Mouse (Mus musculus): ENCODE results near the gene Bckdhb. TPM values are rescaled to one million over a fixed set of nuclear protein-coding genes. Genes with fewer than 3 reads are reported as not detected.

The Bckdhb gene
- total and polyA plus RNA-seq, 3 experiments = 13.2 to 27.6 (median 24.2) TPM

DNA sequence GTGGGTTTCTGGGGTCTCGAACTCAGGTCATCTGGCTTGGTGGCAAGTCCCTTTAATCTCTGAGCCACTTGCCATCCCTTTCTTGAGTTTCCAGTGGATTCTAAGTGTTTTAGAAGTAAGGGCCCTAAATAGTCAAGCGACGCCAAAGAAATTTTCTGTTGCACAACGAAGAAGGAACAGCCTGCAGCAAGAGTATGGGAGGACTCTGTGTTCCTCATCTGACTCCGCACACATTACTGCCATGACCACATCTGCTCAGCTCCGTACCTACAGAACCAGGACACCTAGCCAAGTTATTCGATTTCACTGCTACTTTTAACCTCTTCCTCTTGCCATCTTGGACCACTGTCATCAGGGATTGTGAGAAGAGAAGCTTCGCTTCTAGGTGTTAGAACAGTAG lies 168.0 kb downstream of the Bckdhb start:
- ATAC-seq (ENCODE audit: extremely low read depth, insufficient number of reproducible peaks, low FRiP score, poor library complexity, severe bottlenecking) = no peak
- Histone ChIP-seq H3K9me3 (replicated peaks) (no peaks in the 10 kb centered on the region), H3K4me1 (ENCODE audit: insufficient read depth, low read depth, low read length) (peaks cover 20% of the 10 kb centered on the region), H3K27me3 (ENCODE audit: insufficient read depth, low read length) (no peaks in the 10 kb centered on the region), H3K36me3 (replicated peaks) (no peaks in the 10 kb centered on the region), H3K4me3 (ENCODE audit: low read depth, low read length) (no peak overlapping the region)
- TF ChIP-seq POLR2AphosphoS5 (IDR thresholded peaks at IDR 0.05; ENCODE audit: insufficient replicate concordance, low read depth, low read length) = no peak
- no peak for TF ChIP-seq GATA2 (IDR thresholded peaks at IDR 0.05; ENCODE audit: borderline replicate concordance, low read depth, low read length)
- no peak for TF ChIP-seq CTCF (IDR thresholded peaks at IDR 0.05; ENCODE audit: low read depth, low read length)
- TF ChIP-seq GATA1 (IDR thresholded peaks at IDR 0.05; ENCODE audit: borderline replicate concordance, low read length) = no peak
- no peak for TF ChIP-seq TAL1 (conservative IDR thresholded peaks at IDR 0.05; ENCODE audit: low read depth, low read length)
- DNase-seq (ENCODE audit: low spot score) = no peak

GRCm38 (mm10) chr9:84094111-84094510 lies 169.2 kb downstream of the Bckdhb start:
- Histone ChIP-seq H3K4me3 (ENCODE audit: low read depth, low read length) (no peak overlapping the region), H3K9me3 (replicated peaks) (no peaks in the 10 kb centered on the region), H3K4me1 (ENCODE audit: insufficient read depth, low read depth, low read length) (peaks cover 20% of the 10 kb centered on the region), H3K36me3 (replicated peaks) (no peaks in the 10 kb centered on the region), H3K27me3 (ENCODE audit: insufficient read depth, low read length) (no peaks in the 10 kb centered on the region)
- DNase-seq (ENCODE audit: low spot score) = no peak
- no peak for ATAC-seq (ENCODE audit: extremely low read depth, insufficient number of reproducible peaks, low FRiP score, poor library complexity, severe bottlenecking)
- TF ChIP-seq CTCF (IDR thresholded peaks at IDR 0.05; ENCODE audit: low read depth, low read length) (no peak), TAL1 (conservative IDR thresholded peaks at IDR 0.05; ENCODE audit: low read depth, low read length) (no peak), GATA1 (IDR thresholded peaks at IDR 0.05; ENCODE audit: borderline replicate concordance, low read length) (no peak)

- TF ChIP-seq GATA2 (IDR thresholded peaks at IDR 0.05; ENCODE audit: borderline replicate concordance, low read depth, low read length) (no peak), GATA1 (IDR thresholded peaks at IDR 0.05; ENCODE audit: borderline replicate concordance, low read length) (no peak), TAL1 (conservative IDR thresholded peaks at IDR 0.05; ENCODE audit: low read depth, low read length) (no peak), POLR2AphosphoS5 (IDR thresholded peaks at IDR 0.05; ENCODE audit: insufficient replicate concordance, low read depth, low read length) (no peak)
- DNase-seq (ENCODE audit: low spot score) (no peak), ATAC-seq (ENCODE audit: extremely low read depth, insufficient number of reproducible peaks, low FRiP score, poor library complexity, severe bottlenecking) (no peak)
- Histone ChIP-seq H3K36me3 (replicated peaks) (no peaks in the 10 kb centered on the region), H3K4me3 (ENCODE audit: low read depth, low read length) (no peak overlapping the region), H3K9me3 (replicated peaks) (no peaks in the 10 kb centered on the region), H3K4me1 (ENCODE audit: insufficient read depth, low read depth, low read length) (peaks cover 8% of the 10 kb centered on the region), H3K27me3 (ENCODE audit: insufficient read depth, low read length) (no peaks in the 10 kb centered on the region)
These were observed 171.6 kb downstream of the Bckdhb start for GRCm38 (mm10) chr9:84096484-84097015.

DNA sequence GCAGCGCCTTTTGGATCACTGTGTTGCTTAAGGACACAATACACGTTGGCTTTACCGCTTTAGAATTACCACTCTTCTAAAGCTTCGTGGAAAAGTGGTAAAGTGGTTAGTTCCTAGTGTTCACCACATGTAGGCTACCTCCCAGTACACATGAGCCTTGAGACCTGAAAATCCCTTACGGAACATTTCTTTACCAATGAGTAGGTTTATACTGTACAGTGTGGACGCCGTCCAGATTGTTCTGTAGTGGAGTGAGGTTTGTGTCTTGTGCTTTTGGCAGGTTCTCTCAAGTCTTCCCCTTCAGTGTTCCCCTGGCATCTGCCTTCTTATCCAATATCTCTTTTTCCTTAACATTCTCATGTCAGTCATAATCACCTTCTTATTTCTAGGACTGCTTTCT lies 178.4 kb downstream of the Bckdhb start:
- DNase-seq (ENCODE audit: low spot score) (no peak), ATAC-seq (ENCODE audit: extremely low read depth, insufficient number of reproducible peaks, low FRiP score, poor library complexity, severe bottlenecking) (no peak)
- no peaks in the 10 kb centered on the region for H3K9me3 ChIP-seq (replicated peaks)
- H3K4me3 ChIP-seq (ENCODE audit: low read depth, low read length) = no peak overlapping the region
- H3K27me3 ChIP-seq (ENCODE audit: insufficient read depth, low read length) = no peaks in the 10 kb centered on the region
- TF ChIP-seq GATA1 (IDR thresholded peaks at IDR 0.05; ENCODE audit: borderline replicate concordance, low read length) = no peak
- TF ChIP-seq POLR2AphosphoS5 (IDR thresholded peaks at IDR 0.05; ENCODE audit: insufficient replicate concordance, low read depth, low read length) = no peak
- TF ChIP-seq TAL1 (conservative IDR thresholded peaks at IDR 0.05; ENCODE audit: low read depth, low read length) = no peak
- no peak for TF ChIP-seq GATA2 (IDR thresholded peaks at IDR 0.05; ENCODE audit: borderline replicate concordance, low read depth, low read length)
- TF ChIP-seq CTCF (IDR thresholded peaks at IDR 0.05; ENCODE audit: low read depth, low read length) = no peak
- H3K4me1 ChIP-seq (ENCODE audit: insufficient read depth, low read depth, low read length) = peaks cover 24% of the 10 kb centered on the region
- H3K36me3 ChIP-seq (replicated peaks) = no peaks in the 10 kb centered on the region

DNA sequence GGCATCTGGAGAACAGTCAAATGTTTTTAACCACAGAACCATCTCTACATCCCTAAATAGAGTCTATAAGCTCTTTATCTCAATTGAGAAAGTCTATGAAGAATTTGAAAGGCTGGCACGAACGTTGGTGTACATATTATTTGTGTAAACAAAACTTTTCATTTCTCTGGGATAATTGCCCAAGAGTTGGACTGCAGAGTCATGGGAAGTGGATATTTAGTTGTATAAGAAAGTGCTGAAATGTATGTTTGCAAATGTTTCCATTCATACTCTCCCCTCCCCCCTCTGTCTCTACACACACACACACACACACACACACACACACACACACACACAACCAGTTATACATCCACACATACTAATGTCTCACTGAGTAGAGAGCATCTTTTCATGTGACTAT lies 181.5 kb downstream of the Bckdhb start:
- DNase-seq (ENCODE audit: low spot score) (no peak), ATAC-seq (ENCODE audit: extremely low read depth, insufficient number of reproducible peaks, low FRiP score, poor library complexity, severe bottlenecking) (no peak)
- no peaks in the 10 kb centered on the region for H3K36me3 ChIP-seq (replicated peaks)
- TF ChIP-seq GATA2 (IDR thresholded peaks at IDR 0.05; ENCODE audit: borderline replicate concordance, low read depth, low read length) (no peak), CTCF (IDR thresholded peaks at IDR 0.05; ENCODE audit: low read depth, low read length) (no peak), TAL1 (conservative IDR thresholded peaks at IDR 0.05; ENCODE audit: low read depth, low read length) (no peak), GATA1 (IDR thresholded peaks at IDR 0.05; ENCODE audit: borderline replicate concordance, low read length) (no peak), POLR2AphosphoS5 (IDR thresholded peaks at IDR 0.05; ENCODE audit: insufficient replicate concordance, low read depth, low read length) (no peak)
- peaks cover 48% of the 10 kb centered on the region for H3K4me1 ChIP-seq (ENCODE audit: insufficient read depth, low read depth, low read length)
- no peak overlapping the region for H3K4me3 ChIP-seq (ENCODE audit: low read depth, low read length)
- H3K27me3 ChIP-seq (ENCODE audit: insufficient read depth, low read length) = no peaks in the 10 kb centered on the region
- H3K9me3 ChIP-seq (replicated peaks) = no peaks in the 10 kb centered on the region

DNA sequence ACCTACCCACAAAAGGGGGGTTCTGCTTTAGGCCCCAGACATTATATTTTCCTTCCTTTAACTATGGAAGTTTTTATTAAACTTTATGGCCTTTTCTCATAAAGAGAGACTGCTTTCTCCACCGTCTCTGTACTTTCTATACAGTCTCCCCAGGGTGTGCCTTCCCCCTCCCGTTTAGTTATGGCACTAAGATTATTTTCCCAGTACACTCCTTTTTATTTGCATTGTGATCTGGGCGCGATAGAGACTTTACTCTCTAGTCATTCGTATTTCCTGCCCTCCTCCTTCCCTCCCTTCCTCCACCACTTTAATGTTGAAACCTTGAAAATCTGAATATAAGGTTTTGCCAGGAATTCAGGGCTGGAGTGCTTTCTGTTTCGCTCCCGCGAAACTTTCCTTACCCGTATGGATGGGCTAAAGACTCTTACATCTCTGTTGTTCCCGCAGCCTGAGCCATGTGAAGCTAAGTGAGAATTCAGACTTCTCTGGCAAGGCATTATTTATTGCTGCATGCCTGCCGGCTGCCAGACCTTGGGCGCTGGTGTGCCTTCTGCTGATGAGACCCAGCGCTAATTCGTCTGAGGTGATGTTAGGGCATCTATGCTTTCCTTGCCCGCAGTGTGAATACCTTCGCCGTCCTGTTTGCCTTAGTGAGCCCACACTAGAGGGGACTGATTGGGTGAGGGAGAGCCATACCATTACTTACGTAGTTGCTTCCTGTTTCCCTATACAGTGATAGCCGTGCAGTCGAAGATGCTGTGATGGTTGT lies 182.3 kb downstream of the Bckdhb start:
- Histone ChIP-seq H3K4me1 (ENCODE audit: insufficient read depth, low read depth, low read length) (peaks cover 56% of the 10 kb centered on the region), H3K4me3 (ENCODE audit: low read depth, low read length) (no peak overlapping the region), H3K27me3 (ENCODE audit: insufficient read depth, low read length) (no peaks in the 10 kb centered on the region), H3K9me3 (replicated peaks) (no peaks in the 10 kb centered on the region), H3K36me3 (replicated peaks) (no peaks in the 10 kb centered on the region)
- TF ChIP-seq GATA2 (IDR thresholded peaks at IDR 0.05; ENCODE audit: borderline replicate concordance, low read depth, low read length) (no peak), TAL1 (conservative IDR thresholded peaks at IDR 0.05; ENCODE audit: low read depth, low read length) (no peak), CTCF (IDR thresholded peaks at IDR 0.05; ENCODE audit: low read depth, low read length) (no peak), POLR2AphosphoS5 (IDR thresholded peaks at IDR 0.05; ENCODE audit: insufficient replicate concordance, low read depth, low read length) (no peak), GATA1 (IDR thresholded peaks at IDR 0.05; ENCODE audit: borderline replicate concordance, low read length) (no peak)
- DNase-seq (ENCODE audit: low spot score) (no peak), ATAC-seq (ENCODE audit: extremely low read depth, insufficient number of reproducible peaks, low FRiP score, poor library complexity, severe bottlenecking) (no peak)
